In genomic region chr14:124191913-124192814, GRCm38 (mm10) we compare ENCODE assay signal across 7 mouse cellular contexts.
DNase-seq lines count a peak whose midpoint lies in the region; ATAC-seq lines count a peak whose summit lies in the region.

No protein-coding gene starts in this region.

- DNase-seq in MN1 (ENCODE audit: low spot score) = peak; percentile 56
- peak; percentile 53 for DNase-seq in adrenal gland, postnatal 10 days
- DNase-seq in heart, postnatal 4 days = peak; percentile 27
- DNase-seq in layer of hippocampus, postnatal 36 days = peak; percentile 51 to 52
- peak; percentile 79 for DNase-seq in neural tube, embryonic 11.5 days (ENCODE audit: low spot score)
- DNase-seq in spleen, postnatal 4 days (ENCODE audit: low spot score in 2 of 2) = no peak

- H3K4me1 ChIP-seq in embryonic facial prominence, embryonic 12.5 days = 0 out of 2 replicates have a peak, but pooled peaks cover 4% of the 10 kb centered on the region
- H3K4me1 ChIP-seq in neural tube, embryonic 11.5 days (ENCODE audit: control insufficient read depth, insufficient read depth, low read length) = no peaks in the 10 kb centered on the region

- ATAC-seq in embryonic facial prominence, embryonic 12.5 days (ENCODE audit: insufficient number of reproducible peaks, insufficient read depth, low FRiP score, low TSS enrichment) = peak; percentile 56; the same call in 1 of the 2 replicates
- ATAC-seq in neural tube, embryonic 11.5 days (ENCODE audit: insufficient read depth, low FRiP score, low TSS enrichment) = peak; percentile 85

- H3K27me3 ChIP-seq in embryonic facial prominence, embryonic 12.5 days = peaks cover 30% of the 10 kb centered on the region
- H3K27me3 ChIP-seq in neural tube, embryonic 11.5 days (ENCODE audit: control insufficient read depth, insufficient read depth, low read length) = peaks cover 7% of the 10 kb centered on the region; the same call in 1 of the 2 replicates

- 1% methylated on average over 42 of the region's 42 CpGs for WGBS in embryonic facial prominence, embryonic 12.5 days
- under 1% methylated on average over 42 of the region's 42 CpGs for WGBS in neural tube, embryonic 11.5 days

- no peaks in the 10 kb centered on the region for H3K36me3 ChIP-seq in embryonic facial prominence, embryonic 12.5 days
- H3K36me3 ChIP-seq in neural tube, embryonic 11.5 days (ENCODE audit: control insufficient read depth, insufficient read depth, low read length) = no peaks in the 10 kb centered on the region

- H3K4me2 ChIP-seq in embryonic facial prominence, embryonic 12.5 days (replicated peaks) = peak overlapping the region; percentile 51
- peak overlapping the region; percentile 79 for H3K4me2 ChIP-seq in neural tube, embryonic 11.5 days (ENCODE audit: low read depth)

- no peak overlapping the region for H3K9ac ChIP-seq in embryonic facial prominence, embryonic 12.5 days
- peak overlapping the region; percentile 52 for H3K9ac ChIP-seq in neural tube, embryonic 11.5 days (ENCODE audit: low read length)

- no peaks in the 10 kb centered on the region; the same call in 1 of the 2 replicates for H3K9me3 ChIP-seq in embryonic facial prominence, embryonic 12.5 days
- H3K9me3 ChIP-seq in neural tube, embryonic 11.5 days (ENCODE audit: control insufficient read depth, low read length) = no peaks in the 10 kb centered on the region

- no peak overlapping the region for H3K27ac ChIP-seq in embryonic facial prominence, embryonic 12.5 days
- H3K27ac ChIP-seq in neural tube, embryonic 11.5 days (ENCODE audit: low read depth, low read length) = no peak overlapping the region

- H3K4me3 ChIP-seq in embryonic facial prominence, embryonic 12.5 days = peak overlapping the region; percentile 32
- peak overlapping the region; percentile 40 for H3K4me3 ChIP-seq in neural tube, embryonic 11.5 days (ENCODE audit: low read depth, low read length)

Comparison
In these comparisons a context has a peak if more than half of its experiments do, and no peak if none do; other contexts are left out.
1. DNase-seq: peak in MN1 (single experiment), adrenal gland, postnatal 10 days (single experiment), heart, postnatal 4 days (single experiment), layer of hippocampus, postnatal 36 days (2 of 2) and neural tube, embryonic 11.5 days (single experiment); none in spleen, postnatal 4 days (0 of 2).